Mouse (Mus musculus) myocyte (in vitro differentiated cells): Measurements from ENCODE around the gene Pes1. TPM values are rescaled to one million over a fixed set of nuclear protein-coding genes. Genes with fewer than 3 reads are reported as not detected.
"Not testable (repeated sequence)": the region's sequence is repeated elsewhere in the genome, so short reads cannot be mapped to it uniquely, and the experiment has no call there.

Experiments
- H3K27me3 ChIP-seq: one replicate; pipeline ENCODE4 v1.6.1; 2011; ENCODE audit not compliant: control insufficient read depth, insufficient read depth, insufficient read length
- H3K36me3 ChIP-seq: one replicate; pipeline ENCODE4 v1.6.1; 2011; ENCODE audit not compliant: control insufficient read depth, insufficient read depth
- H3K4me2 ChIP-seq: one replicate; pipeline ENCODE4 v1.6.1; 2011; ENCODE audit warnings: low read depth, control low read depth
- H3K4me3 ChIP-seq: one replicate; pipeline ENCODE4 v1.5.1; 2011; ENCODE audit warnings: mild to moderate bottlenecking, control low read depth, moderate library complexity
- H3K79me2 ChIP-seq: one replicate; pipeline ENCODE4 v1.6.1; 2011; ENCODE audit not compliant: control insufficient read depth, insufficient read depth
- H3ac ChIP-seq: one replicate; pipeline ENCODE4 v1.6.1; 2011; ENCODE audit not compliant: control insufficient read depth, insufficient read length
- CEBPB ChIP-seq: IDR thresholded peaks from 2 replicates; pipeline ENCODE4 v1.6.1; 2011; ENCODE audit warnings: mild to moderate bottlenecking, moderate library complexity; ENCODE audit not compliant: poor library complexity, insufficient read depth, severe bottlenecking
- E2F4 ChIP-seq: IDR thresholded peaks from one replicate; pipeline ENCODE4 v1.6.1; 2011; ENCODE audit warnings: mild to moderate bottlenecking, control low read depth, moderate library complexity; ENCODE audit not compliant: insufficient read depth
- MAX ChIP-seq: IDR thresholded peaks from one replicate; pipeline ENCODE4 v1.6.1; 2011; ENCODE audit warnings: low read depth, mild to moderate bottlenecking, control low read depth
- MYOD1 ChIP-seq, 3 experiments: IDR thresholded peaks; one replicate each; pipeline ENCODE4 v1.6.1; 2011; ENCODE audit warnings: control low read depth in 2 of 3, low read depth in 2 of 3, mild to moderate bottlenecking in 2 of 3, moderate library complexity in 1 of 3; ENCODE audit not compliant: insufficient read length in 2 of 3, control insufficient read depth in 1 of 3
- MYOG ChIP-seq, 3 experiments: IDR thresholded peaks; one replicate each; pipeline ENCODE4 v1.6.1; 2011; ENCODE audit warnings: control low read depth in 2 of 3, low read depth in 2 of 3, mild to moderate bottlenecking in 2 of 3; ENCODE audit not compliant: insufficient read length in 2 of 3, control insufficient read depth in 1 of 3, insufficient read depth in 1 of 3
- POLR2A ChIP-seq: IDR thresholded peaks from one replicate; pipeline ENCODE4 v1.6.1; 2011; ENCODE audit warnings: low read depth, mild to moderate bottlenecking, control low read depth, moderate library complexity; ENCODE audit not compliant: insufficient read length
- POLR2AphosphoS2 ChIP-seq: IDR thresholded peaks from one replicate; pipeline ENCODE4 v1.6.1; 2011; ENCODE audit warnings: low read depth, control low read depth; ENCODE audit not compliant: insufficient read length
- REST ChIP-seq: IDR thresholded peaks from one replicate; pipeline ENCODE4 v1.6.1; 2011; ENCODE audit warnings: mild to moderate bottlenecking, control low read depth, moderate library complexity; ENCODE audit not compliant: insufficient read depth, insufficient read length
- SRF ChIP-seq: IDR thresholded peaks from one replicate; pipeline ENCODE4 v1.6.1; 2011; ENCODE audit warnings: low read depth; ENCODE audit not compliant: control insufficient read depth, insufficient read length
- TCF12 ChIP-seq: IDR thresholded peaks from one replicate; pipeline ENCODE4 v1.6.1; 2011; ENCODE audit warnings: mild to moderate bottlenecking, control low read depth; ENCODE audit not compliant: poor library complexity, insufficient read depth, severe bottlenecking
- TCF3 ChIP-seq: IDR thresholded peaks from one replicate; pipeline ENCODE4 v1.6.1; 2011; ENCODE audit warnings: low read depth, control low read depth; ENCODE audit not compliant: insufficient read length
- USF1 ChIP-seq: IDR thresholded peaks from one replicate; pipeline ENCODE4 v1.6.1; 2011; ENCODE audit warnings: low read depth, mild to moderate bottlenecking, control low read depth, moderate library complexity
- polyA plus RNA-seq: library from polyadenylated mRNA; unstranded; fragments of >200 nt; fragmentation: generic; extraction: Trizol; gene quantifications from one replicate; pipeline ENCODE4 v1.2.1, GENCODE M21; 2012; ENCODE audit warnings: missing spikeins

Gene Pes1
- polyA plus RNA-seq, 1 experiment: 104 TPM

DNA sequence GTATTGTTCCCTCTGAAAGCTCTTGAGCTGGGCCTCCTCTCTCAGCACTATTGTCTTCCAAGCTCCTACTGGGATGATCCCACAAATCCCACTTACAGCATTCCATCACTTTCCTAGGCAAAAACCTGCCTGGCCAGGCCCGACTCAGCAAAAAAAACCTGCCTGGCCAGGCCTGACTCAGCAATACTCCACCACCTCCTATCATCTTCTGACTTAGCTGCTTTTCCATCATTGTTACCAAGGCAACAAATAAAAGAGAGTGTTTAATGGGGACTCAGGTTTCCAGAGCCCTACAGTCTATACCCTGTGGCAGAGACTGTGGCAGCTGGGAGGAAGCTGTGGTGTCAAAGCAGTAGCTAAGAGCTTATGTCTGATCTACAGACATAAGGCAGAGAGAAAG, 48.8 kb downstream of the Pes1 start:
- Histone ChIP-seq H3K4me2 (no peak overlapping the region), H3K4me3 (no peak overlapping the region), H3ac (no peak overlapping the region), H3K79me2 (no peaks in the 10 kb centered on the region), H3K36me3 (no peaks in the 10 kb centered on the region), H3K27me3 (no peaks in the 10 kb centered on the region)
- TF ChIP-seq POLR2A: no peak
- no peak for TF ChIP-seq POLR2AphosphoS2
- TF ChIP-seq USF1: no peak
- TF ChIP-seq CEBPB: no peak
- TF ChIP-seq REST: no peak
- TF ChIP-seq MYOG (IDR thresholded peaks at IDR 0.05; ENCODE audit: control insufficient read depth in 1 of 3, insufficient read depth in 1 of 3, insufficient read length in 2 of 3, low read depth in 2 of 3): no peak
- TF ChIP-seq TCF3: no peak
- TF ChIP-seq MYOD1 (IDR thresholded peaks at IDR 0.05; ENCODE audit: control insufficient read depth in 1 of 3, insufficient read length in 2 of 3, low read depth in 2 of 3): no peak
- no peak for TF ChIP-seq SRF
- no peak for TF ChIP-seq E2F4
- TF ChIP-seq TCF12: no peak
- TF ChIP-seq MAX: no peak

DNA sequence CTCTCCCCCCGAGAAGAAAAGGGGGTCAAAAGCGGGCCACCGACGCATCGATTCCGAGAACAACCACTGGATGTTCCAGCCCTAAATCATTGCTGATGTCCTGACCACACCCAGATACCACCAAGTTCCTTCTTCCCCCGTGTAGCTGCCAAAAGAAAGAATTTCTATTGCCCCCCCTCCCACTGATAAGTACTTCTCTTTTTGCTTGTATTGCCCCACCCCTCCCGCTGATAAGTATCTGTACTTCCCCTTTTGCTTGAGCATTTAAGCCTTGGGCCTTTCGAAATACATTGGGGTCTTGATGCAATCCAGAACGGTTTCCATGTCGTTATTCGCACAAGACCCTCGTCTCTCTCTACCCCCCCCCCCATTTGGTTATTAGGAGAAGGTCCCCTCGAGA, 52.0 kb downstream of the Pes1 start:
- H3K36me3 ChIP-seq, H3K4me2 ChIP-seq, H3K79me2 ChIP-seq, H3K4me3 ChIP-seq, H3K27me3 ChIP-seq, H3ac ChIP-seq: not testable (repeated sequence)

DNA sequence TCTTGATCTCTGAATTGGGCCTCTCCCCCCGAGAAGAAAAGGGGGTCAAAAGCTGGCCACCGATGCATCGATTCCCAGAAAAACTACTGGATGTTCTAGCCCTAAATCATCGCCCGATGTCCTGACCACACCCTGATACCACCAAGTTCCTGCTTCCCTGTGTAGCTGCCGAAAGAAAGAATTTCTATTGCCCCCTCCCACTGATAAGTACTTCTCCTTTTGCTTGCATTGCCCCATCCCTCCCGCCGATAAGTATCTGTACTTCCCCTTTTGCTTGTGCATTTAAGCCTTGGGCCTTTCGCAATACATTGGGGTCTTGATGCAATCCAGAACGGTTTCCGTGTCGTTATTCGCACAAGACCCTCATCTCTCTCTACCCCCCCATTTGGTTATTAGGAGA, 58.3 kb downstream of the Pes1 start:
- not testable (repeated sequence) for H3ac ChIP-seq, H3K4me3 ChIP-seq, H3K4me2 ChIP-seq, H3K36me3 ChIP-seq, H3K79me2 ChIP-seq
- peaks cover 33% of the 10 kb centered on the region for H3K27me3 ChIP-seq

DNA sequence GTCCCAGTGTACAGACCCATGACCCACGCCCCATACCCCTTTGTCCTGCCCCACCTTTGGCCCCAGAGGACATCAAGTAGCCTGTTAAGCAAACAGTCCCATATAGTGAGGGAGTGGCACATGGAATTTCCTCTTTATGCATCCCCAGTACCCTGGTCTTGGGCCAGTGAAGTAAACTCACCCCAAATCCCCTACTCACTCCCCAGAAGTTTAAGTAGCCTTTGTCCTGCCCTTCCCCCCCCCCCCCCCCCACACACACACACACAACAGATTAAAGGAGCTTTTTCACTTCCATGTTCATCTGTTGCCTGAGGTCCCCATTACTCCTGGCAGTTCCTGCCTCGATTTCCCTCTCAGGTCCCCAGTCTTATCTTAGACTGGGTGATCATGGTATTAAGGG, 59.5 kb downstream of the Pes1 start:
- Histone ChIP-seq H3K27me3 (peaks cover 35% of the 10 kb centered on the region), H3K4me3 (no peak overlapping the region), H3K36me3 (no peaks in the 10 kb centered on the region), H3ac (no peak overlapping the region), H3K79me2 (no peaks in the 10 kb centered on the region), H3K4me2 (no peak overlapping the region)
- TF ChIP-seq REST: no peak
- TF ChIP-seq TCF3: no peak

DNA sequence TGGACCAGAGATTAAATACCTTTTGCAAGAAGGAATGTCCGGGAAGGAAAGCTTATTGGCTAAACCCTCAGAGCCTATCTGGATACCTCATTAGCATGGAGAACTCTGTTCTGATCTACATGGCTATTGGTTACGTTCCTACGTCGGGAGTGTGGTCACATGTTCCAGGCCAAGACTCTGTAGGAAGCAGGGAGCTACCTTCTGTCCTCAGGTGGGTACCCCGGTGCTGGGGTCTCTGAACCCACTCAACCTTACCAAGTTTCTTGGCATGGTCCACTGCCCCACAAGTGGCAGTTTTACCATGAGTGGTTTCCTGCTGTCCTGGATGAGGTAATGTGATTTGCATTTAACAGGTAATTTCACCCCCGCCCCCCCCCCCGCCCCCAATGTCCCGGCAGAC, 63.3 kb downstream of the Pes1 start:
- no peak overlapping the region for H3K4me2 ChIP-seq
- TF ChIP-seq MAX (no peak), POLR2AphosphoS2 (no peak), SRF (no peak), POLR2A (no peak), REST (no peak), USF1 (no peak), TCF3 (no peak), E2F4 (no peak), MYOD1 (IDR thresholded peaks at IDR 0.05; ENCODE audit: control insufficient read depth in 1 of 3, insufficient read length in 2 of 3, low read depth in 2 of 3) (no peak), CEBPB (no peak), MYOG (IDR thresholded peaks at IDR 0.05; ENCODE audit: control insufficient read depth in 1 of 3, insufficient read depth in 1 of 3, insufficient read length in 2 of 3, low read depth in 2 of 3) (no peak), TCF12 (no peak)
- H3K79me2 ChIP-seq: no peaks in the 10 kb centered on the region
- no peak overlapping the region for H3ac ChIP-seq
- H3K4me3 ChIP-seq: no peak overlapping the region
- no peaks in the 10 kb centered on the region for H3K36me3 ChIP-seq
- H3K27me3 ChIP-seq: peaks cover 56% of the 10 kb centered on the region

DNA sequence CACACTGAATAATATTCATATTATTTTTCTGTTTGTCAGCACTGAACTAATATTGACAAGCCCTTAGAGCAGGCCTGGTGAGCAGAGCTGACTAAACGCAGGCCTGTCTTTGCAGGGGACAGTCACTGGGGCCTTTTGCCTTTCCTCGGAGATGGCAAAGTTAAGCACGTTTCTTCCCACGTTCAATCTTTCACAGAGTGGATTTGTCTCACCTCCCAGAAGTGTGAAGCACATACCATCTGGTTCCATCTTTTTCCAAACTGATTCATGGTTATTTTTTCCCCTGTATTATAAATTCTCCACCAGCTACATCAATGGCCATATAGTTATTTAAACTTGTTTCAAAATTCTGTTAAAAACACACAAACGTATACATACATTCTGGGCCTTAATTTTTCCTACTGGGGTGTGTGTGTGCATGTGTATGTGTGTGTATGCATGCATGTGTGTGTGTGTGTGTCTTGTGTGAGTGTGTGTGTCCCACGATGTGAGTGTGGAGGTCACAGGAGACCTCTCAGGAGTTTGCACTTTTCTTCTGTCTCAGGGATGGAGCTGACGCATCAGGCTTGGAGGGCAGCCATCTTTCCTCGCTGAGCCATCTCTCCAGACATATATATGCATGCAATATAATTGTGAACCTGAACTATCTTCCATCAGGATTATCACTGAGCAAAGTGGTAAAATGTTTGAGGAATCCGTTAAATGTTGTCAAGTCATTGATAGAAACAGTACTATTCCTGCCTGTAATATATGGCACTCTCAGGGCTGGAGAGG, 64.0 kb downstream of the Pes1 start:
- TF ChIP-seq USF1 (no peak), MAX (no peak), MYOG (IDR thresholded peaks at IDR 0.05; ENCODE audit: control insufficient read depth in 1 of 3, insufficient read depth in 1 of 3, insufficient read length in 2 of 3, low read depth in 2 of 3) (no peak), E2F4 (no peak), TCF12 (no peak), SRF (no peak), POLR2A (no peak), MYOD1 (IDR thresholded peaks at IDR 0.05; ENCODE audit: control insufficient read depth in 1 of 3, insufficient read length in 2 of 3, low read depth in 2 of 3) (no peak), CEBPB (no peak), TCF3 (no peak), POLR2AphosphoS2 (no peak), REST (no peak)
- Histone ChIP-seq H3K4me2 (no peak overlapping the region), H3K36me3 (no peaks in the 10 kb centered on the region), H3K79me2 (no peaks in the 10 kb centered on the region), H3K4me3 (no peak overlapping the region), H3K27me3 (peaks cover 63% of the 10 kb centered on the region), H3ac (no peak overlapping the region)
